Mouse (Mus musculus): Measurements from ENCODE around the gene Slc18b1. TPM values are rescaled to one million over a fixed set of nuclear protein-coding genes. Genes with fewer than 3 reads are reported as not detected.
"Not testable (repeated sequence)": the region's sequence is repeated elsewhere in the genome, so short reads cannot be mapped to it uniquely, and the experiment has no call there.

The Slc18b1 gene
- polyA plus RNA-seq (2015; fragmentation: Nextera tagmentation; extraction: Ambion mirVana) = 15.8 and 17.0 TPM in 2 replicates

DNA sequence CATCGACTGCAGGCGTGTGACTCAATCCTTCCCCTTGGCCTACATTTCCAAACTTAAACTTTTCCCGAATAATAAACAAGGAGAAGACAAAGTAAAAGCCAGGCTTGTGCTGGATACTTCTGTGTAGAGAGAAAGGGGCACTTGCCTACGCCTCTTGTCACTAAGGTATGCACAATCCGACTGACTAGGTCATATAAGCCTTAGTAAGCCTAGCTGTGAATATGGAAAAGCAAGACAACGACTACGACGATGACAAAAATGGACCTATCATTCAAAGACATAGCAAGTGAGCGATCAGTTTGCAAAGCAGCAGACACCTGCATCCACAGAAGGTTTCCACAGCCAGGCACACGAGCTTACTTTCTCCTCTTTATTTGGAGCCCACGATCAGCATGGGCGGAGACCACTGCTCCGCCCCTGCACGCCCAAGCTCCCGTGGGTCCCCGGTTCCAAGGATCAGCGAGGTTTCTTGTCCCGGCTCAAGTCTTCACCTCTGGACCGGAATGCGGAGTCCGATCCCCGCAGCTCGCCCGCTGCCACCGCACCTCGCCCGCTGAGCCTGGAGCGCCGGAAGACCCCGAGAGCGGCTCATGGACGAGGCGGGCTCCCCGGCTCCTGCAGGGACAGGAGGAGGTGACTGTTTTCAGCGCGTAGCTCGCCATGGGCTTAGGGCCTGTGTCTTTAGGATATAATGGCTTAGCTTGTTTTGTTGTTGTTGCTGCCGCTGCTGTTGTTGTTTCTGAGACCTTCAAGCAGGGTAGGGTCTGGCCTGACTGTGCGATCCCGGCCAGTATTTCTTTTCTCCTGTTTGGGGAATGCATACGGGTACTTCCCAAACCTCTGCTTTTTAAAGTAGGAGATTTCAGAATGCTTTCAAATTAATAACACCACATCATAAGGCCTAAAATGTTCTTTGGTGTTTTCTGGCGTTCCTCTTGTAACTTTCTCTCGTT lies at the start of gene Slc18b1:
TSS of gene Slc18b1 (plus strand) at position 436 of the 953 bp plus-strand sequence.
- Histone ChIP-seq H3K4me2 (replicated peaks) (peak within 1 kb of the TSS; percentile 59), H3K9me3 (no peaks in the 10 kb centered on the region), H3K27me3 (replicated peaks) (no peaks in the 10 kb centered on the region), H3K9ac (peak within 1 kb of the TSS; percentile 67), H3K4me1 (replicated peaks) (0 out of 2 replicates have a peak, but pooled peaks cover 7% of the 10 kb centered on the region), H3K36me3 (no peaks in the 10 kb centered on the region), H3K27ac (no peak within 1 kb of the TSS), H3K4me3 (replicated peaks) (peak within 1 kb of the TSS; percentile 50)
- peak; percentile 73 for ATAC-seq
- 6% methylated on average over 43 of the region's 43 CpGs for WGBS

DNA sequence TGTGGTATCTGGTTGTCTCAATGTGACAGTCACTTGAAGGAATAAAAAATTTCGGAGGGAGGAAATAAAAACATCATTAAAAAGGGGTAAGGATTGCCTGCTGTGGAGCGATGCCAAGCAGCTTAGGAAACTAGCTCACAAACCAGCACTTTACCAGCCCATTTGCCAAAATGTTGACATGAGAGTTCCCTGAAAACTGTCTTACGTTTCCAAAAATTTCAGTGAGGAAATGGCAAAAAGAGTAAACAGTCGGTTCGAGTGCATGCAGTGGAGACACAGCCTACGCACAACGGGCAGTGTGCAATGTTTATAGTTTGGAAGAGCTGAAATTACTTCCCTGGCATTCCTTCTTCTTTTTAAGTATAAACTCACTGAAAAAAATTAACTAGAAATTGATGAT lies 42.6 kb upstream of the Slc18b1 start:
- Histone ChIP-seq H3K9ac (no peak overlapping the region), H3K27ac (no peak overlapping the region), H3K4me1 (replicated peaks) (no peaks in the 10 kb centered on the region), H3K27me3 (replicated peaks) (no peaks in the 10 kb centered on the region), H3K4me2 (replicated peaks) (no peak overlapping the region), H3K9me3 (no peaks in the 10 kb centered on the region), H3K36me3 (no peaks in the 10 kb centered on the region), H3K4me3 (replicated peaks) (no peak overlapping the region)
- ATAC-seq = no peak
- WGBS = 39% methylated on average over 7 of the region's 7 CpGs

GRCm38 (mm10) chr10:23777288-23777945 lies 19.4 kb upstream of the Slc18b1 start:
- no peak overlapping the region for H3K9ac ChIP-seq

DNA sequence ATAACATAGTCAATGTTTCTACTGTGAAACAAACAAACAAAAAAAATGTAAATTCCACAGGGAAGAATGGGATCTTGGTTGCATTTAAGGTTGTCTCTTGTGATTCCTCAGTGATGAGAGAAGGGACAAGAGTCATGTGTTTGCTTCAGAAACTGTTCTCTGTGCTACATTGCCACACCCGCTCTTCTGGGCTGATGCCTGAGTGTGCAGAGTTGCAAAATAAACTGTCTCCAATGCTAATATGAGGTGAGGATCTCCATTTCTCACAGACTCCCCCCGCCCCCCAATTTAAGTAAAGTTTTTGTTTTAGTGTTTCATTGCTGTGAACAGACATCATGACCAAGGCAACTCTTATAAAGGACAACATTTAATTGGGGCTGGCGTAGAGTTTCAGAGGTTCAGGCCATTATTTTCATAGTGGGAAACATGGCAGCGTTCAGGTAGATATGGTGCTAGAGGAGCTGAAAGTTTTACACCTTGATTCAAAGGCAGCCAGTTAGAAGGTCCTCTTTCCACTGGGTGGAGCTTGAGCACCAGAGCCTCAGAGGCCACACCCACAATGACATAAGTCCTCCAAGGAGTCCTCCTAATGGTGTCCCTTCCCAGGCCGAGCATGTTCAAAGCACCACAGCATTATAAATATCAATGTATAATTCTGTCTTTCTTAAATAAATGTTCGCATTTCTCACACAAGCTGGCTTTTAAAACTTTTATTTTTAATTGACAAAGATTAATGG lies 16.1 kb upstream of the Slc18b1 start:
- ATAC-seq = peak; percentile 50

More at GRCm38 (mm10) chr10:23777288-23777945, 19.4 kb upstream of the Slc18b1 start:
- no peaks in the 10 kb centered on the region for H3K27me3 ChIP-seq (replicated peaks)
- no peak overlapping the region for H3K4me2 ChIP-seq (replicated peaks)
- H3K36me3 ChIP-seq = no peaks in the 10 kb centered on the region
- H3K27ac ChIP-seq = no peak overlapping the region
- WGBS = 33% methylated on average over 5 of the region's 5 CpGs
- H3K9me3 ChIP-seq = no peaks in the 10 kb centered on the region
- ATAC-seq = no peak
- H3K4me1 ChIP-seq (replicated peaks) = no peaks in the 10 kb centered on the region
- no peak overlapping the region for H3K4me3 ChIP-seq (replicated peaks)

DNA sequence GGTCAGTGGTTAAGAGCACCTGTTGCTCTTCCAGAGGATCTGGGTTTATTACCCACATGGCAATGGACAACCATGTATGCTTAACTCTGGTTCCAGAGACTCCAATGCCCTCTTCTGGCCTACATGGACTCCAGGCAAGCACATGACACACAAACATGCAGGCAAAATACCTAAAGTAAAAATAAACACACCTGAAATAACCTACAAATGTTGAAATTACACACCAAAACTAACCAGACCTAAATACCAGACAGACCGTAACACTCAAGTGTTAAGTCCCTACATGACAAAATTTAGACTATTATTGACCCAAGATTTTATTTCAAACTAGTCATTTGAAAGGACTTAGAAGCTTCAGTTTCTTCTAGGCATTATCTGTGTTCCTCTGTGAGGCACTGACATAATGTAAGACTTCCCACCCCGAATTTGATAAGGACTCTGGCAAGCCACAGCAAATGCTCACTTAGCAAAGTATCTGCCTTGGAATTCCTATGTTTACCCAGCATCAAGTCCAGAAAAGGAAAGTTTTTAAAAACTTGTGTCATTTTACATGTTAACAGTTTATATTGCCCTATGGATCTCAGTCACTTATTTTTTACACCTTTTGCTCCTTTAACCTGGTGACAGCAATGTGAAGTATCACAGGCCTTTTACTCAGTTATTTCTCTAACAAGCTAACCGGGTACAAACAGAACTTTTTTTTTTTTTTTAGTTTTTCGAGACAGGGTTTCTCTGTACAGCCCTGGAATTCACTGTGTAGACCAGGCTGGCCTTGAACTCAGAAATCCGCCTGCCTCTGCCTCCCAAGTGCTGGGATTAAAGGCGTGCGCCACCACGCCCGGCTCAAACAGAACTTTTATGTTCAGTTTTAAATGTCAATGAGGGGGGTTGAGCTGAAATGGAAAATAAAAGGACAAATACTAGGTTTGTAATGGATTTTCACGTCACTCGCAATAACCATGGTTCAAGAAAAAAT lies 14.7 kb upstream of the Slc18b1 start:
- H3K27ac ChIP-seq = no peak overlapping the region
- H3K4me2 ChIP-seq (replicated peaks) = no peak overlapping the region
- no peaks in the 10 kb centered on the region for H3K9me3 ChIP-seq
- peaks cover 14% of the 10 kb centered on the region for H3K36me3 ChIP-seq
- H3K27me3 ChIP-seq (replicated peaks) = no peaks in the 10 kb centered on the region
- ATAC-seq = no peak
- no peak overlapping the region for H3K4me3 ChIP-seq (replicated peaks)
- H3K9ac ChIP-seq = no peak overlapping the region
- WGBS = 77% methylated on average over 11 of the region's 11 CpGs
- H3K4me1 ChIP-seq (replicated peaks) = peaks cover 11% of the 10 kb centered on the region; the same call in 1 of the 2 replicates

More for the DNA sequence above, 16.1 kb upstream of the Slc18b1 start:
- WGBS = 79% methylated on average over 6 of the region's 6 CpGs
- Histone ChIP-seq H3K9ac (no peak overlapping the region), H3K27me3 (replicated peaks) (no peaks in the 10 kb centered on the region), H3K9me3 (no peaks in the 10 kb centered on the region), H3K4me1 (replicated peaks) (peaks cover 7% of the 10 kb centered on the region; the same call in 1 of the 2 replicates), H3K27ac (no peak overlapping the region), H3K4me2 (replicated peaks) (no peak overlapping the region), H3K4me3 (replicated peaks) (no peak overlapping the region), H3K36me3 (peaks cover 14% of the 10 kb centered on the region)

- no peak overlapping the region for H3K4me2 ChIP-seq (replicated peaks)
- H3K4me3 ChIP-seq (replicated peaks) = no peak overlapping the region
- no peaks in the 10 kb centered on the region for H3K9me3 ChIP-seq
- 30% methylated on average over 2 of the region's 2 CpGs for WGBS
- peaks cover 11% of the 10 kb centered on the region; the same call in 1 of the 2 replicates for H3K4me1 ChIP-seq (replicated peaks)
- H3K36me3 ChIP-seq = peaks cover 14% of the 10 kb centered on the region
- H3K27me3 ChIP-seq (replicated peaks) = no peaks in the 10 kb centered on the region
- 0 out of 2 replicates have a peak overlapping the region, but pooled peaks have one; percentile 0 for H3K27ac ChIP-seq
- no peak for ATAC-seq
- no peak overlapping the region for H3K9ac ChIP-seq
Measured at GRCm38 (mm10) chr10:23782855-23783492, 13.8 kb upstream of the Slc18b1 start.

DNA sequence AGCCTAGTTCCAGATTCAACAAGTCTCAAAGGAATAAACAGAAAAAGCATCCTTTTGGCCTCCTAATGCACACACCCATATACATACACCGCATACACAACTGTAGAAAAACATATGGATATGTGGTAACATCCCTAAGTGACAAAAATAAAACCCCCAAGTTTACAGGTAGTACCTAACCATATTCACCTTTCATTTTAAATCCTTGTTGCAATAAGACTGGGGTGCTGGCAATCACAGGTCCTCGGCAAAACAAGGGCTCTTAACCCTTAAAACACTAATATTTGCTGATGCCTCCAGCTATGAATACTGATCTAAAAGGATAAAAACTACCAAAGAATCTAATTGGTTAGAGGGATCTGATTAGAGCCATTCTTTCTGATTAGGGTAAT lies 13.3 kb upstream of the Slc18b1 start:
- Histone ChIP-seq H3K9ac (no peak overlapping the region), H3K4me2 (replicated peaks) (no peak overlapping the region), H3K27ac (no peak overlapping the region), H3K36me3 (peaks cover 14% of the 10 kb centered on the region), H3K4me3 (replicated peaks) (no peak overlapping the region), H3K4me1 (replicated peaks) (peaks cover 11% of the 10 kb centered on the region; the same call in 1 of the 2 replicates), H3K9me3 (no peaks in the 10 kb centered on the region), H3K27me3 (replicated peaks) (no peaks in the 10 kb centered on the region)
- 27% methylated on average over 2 of the region's 2 CpGs for WGBS
- ATAC-seq = no peak

- peaks cover 14% of the 10 kb centered on the region for H3K36me3 ChIP-seq
- H3K4me2 ChIP-seq (replicated peaks) = no peak overlapping the region
- H3K4me1 ChIP-seq (replicated peaks) = peaks cover 11% of the 10 kb centered on the region; the same call in 1 of the 2 replicates
- H3K9me3 ChIP-seq = no peaks in the 10 kb centered on the region
- no peak overlapping the region for H3K4me3 ChIP-seq (replicated peaks)
- ATAC-seq = no peak
- no peaks in the 10 kb centered on the region for H3K27me3 ChIP-seq (replicated peaks)
- no peak overlapping the region for H3K27ac ChIP-seq
- 50% methylated on average over 2 of the region's 2 CpGs for WGBS
- H3K9ac ChIP-seq = no peak overlapping the region
Measured at GRCm38 (mm10) chr10:23784121-23784520, 12.7 kb upstream of the Slc18b1 start.

DNA sequence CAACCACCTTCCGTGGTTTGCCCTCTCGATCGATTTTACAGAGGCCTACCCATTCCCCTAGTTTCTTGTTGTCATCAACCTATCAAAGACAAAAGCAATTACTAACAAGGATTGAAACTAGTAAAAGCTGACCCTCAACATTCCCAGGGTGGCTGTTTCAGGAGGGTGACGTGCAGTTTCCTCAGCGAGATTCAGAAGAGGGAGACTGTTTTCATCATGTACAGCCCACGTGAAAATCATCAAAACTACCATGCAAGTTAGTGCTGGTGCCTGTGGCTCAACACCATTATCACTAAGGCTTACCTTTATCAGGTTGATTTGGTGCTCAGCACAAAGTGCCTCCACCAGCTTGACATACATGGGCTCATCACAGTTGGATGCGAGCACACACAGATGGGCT lies 11.2 kb upstream of the Slc18b1 start:
- 47% methylated on average over 7 of the region's 7 CpGs for WGBS
- Histone ChIP-seq H3K27ac (peak overlapping the region; percentile 67; the same call in 1 of the 2 replicates), H3K4me2 (replicated peaks) (peak overlapping the region; percentile 56), H3K4me3 (replicated peaks) (peak overlapping the region; percentile 81), H3K9ac (peak overlapping the region; percentile 90), H3K4me1 (replicated peaks) (peaks cover 11% of the 10 kb centered on the region; the same call in 1 of the 2 replicates), H3K36me3 (peaks cover 14% of the 10 kb centered on the region)
- not testable (repeated sequence) for H3K9me3 ChIP-seq; H3K27me3 ChIP-seq (replicated peaks); ATAC-seq

- H3K27ac ChIP-seq = peak overlapping the region; percentile 67; the same call in 1 of the 2 replicates
- 1% methylated on average over 4 of the region's 4 CpGs for WGBS
- H3K27me3 ChIP-seq (replicated peaks) = no peaks in the 10 kb centered on the region
- H3K9me3 ChIP-seq = no peaks in the 10 kb centered on the region
- peaks cover 14% of the 10 kb centered on the region for H3K36me3 ChIP-seq
- peak overlapping the region; percentile 81 for H3K4me3 ChIP-seq (replicated peaks)
- peaks cover 11% of the 10 kb centered on the region; the same call in 1 of the 2 replicates for H3K4me1 ChIP-seq (replicated peaks)
- no peak for ATAC-seq
- H3K4me2 ChIP-seq (replicated peaks) = peak overlapping the region; percentile 56
- peak overlapping the region; percentile 90 for H3K9ac ChIP-seq
Measured at GRCm38 (mm10) chr10:23786040-23786439, 10.7 kb upstream of the Slc18b1 start.

All from intestine, embryonic 15.5 days (tissue).